Mouse (Mus musculus): Measurements from ENCODE around the gene Nfia.

Nfia gene

DNA sequence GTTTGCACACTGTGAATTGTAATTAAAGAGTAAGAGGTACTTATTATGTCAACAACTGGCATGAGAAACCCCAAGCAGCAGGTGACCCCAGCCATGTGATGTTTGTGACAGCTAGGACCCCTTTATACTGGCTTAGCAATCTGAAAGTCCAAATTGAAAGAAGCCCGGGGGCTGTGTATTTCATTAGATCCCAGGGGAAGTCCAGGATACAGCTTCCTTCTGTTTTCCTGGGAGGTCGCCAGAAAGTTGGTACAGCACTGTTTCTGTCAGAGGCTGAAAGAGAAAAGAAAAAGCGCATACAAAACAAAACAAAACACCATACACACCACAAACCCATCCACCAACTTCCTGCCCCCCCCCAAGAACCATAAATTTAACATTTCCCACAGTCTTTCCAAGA is 164.4 kb downstream of the Nfia start:
- in situ Hi-C loops (cut with MboI), result no loop called here

DNA sequence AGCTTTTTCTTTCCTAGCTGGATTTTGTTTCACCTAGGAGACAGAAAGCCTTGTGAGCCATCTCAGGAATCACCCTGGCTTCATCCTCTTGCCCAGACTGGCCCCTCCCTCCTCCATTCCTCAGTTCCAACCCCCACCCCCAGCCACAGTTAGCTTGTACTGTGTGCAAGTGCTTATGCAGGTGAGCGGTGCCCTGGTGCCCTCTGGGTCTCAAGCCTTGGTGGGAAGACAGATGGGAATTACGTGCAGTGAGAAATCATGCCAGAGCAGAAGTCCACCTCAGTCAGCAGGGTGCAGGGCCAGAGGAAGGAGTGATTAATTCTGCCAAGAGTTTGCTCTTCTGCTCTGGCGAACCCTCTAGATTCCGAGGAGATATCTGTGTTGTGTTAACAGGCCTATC is 167.0 kb downstream of the Nfia start:
- in situ Hi-C loops (cut with MboI), result no loop called here

DNA sequence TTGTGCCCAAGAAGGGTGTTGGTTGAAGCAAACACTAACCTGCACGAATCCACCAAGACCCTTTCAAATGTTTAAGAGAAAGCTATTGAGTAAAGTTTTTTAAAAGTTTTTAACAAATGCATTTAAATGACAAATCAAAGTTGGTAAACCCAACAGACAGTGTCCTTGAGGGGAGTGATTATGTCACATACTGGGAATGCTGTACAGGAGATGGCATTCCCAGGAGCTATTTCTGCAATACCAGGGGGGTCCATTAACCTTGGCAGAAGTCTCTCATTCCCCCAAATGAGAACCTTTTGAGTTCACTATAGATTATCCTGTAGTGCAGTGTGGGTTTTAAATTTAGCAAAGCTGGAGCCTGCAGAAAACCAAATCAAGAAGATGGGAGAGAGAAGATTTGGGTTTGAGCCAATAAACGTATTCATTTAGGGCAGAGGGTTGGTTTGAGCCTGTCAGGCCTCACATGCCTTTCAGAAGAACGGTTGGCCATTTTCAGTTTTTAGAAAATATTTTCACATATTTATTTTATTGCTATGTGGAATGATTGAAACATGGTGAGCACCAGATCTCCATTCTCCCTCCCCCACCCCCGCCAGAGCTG is 167.5 kb downstream of the Nfia start:
- in situ Hi-C loops (cut with MboI), result no loop called here

DNA sequence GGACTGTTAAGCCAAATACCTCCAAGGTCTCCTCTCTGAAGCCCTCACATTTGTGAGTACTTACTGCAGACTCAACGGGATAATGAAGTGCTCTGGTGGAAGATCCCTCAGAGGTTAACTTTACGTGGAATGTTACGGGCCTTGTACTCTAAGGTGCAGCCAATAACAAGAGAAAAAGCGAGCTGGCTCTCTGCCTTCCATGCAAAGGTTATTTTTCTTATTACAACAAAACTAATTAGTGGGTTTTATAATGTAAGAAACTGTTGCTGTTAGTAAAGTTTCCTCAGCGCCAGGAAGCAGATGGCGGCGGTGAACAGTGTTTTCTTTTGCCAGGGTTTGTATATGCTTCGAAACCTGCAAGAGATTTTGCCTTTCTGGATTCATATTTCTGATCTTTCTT is 169.1 kb downstream of the Nfia start:
- in situ Hi-C loops (cut with MboI), result no loop called here

DNA sequence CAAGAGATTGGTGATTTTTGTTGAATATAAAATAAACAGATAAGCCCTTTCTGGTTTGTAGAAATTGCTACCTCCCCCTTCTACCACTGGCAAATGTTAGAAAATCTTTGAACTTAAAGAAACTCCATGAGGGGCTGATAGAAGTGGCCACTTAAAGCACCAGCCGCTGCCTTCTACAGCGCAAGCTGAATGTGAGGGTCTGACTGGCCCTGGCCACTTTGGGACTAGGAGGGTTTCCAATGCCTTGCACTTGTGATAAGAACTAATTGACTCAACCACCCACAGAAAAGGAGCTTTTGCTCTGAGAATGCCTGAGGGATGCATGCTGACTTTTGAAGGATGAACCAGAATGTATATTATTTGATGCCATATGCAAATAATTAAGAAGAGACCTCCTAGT is 171.8 kb downstream of the Nfia start:
- in situ Hi-C loops (cut with MboI), result no loop called here

DNA sequence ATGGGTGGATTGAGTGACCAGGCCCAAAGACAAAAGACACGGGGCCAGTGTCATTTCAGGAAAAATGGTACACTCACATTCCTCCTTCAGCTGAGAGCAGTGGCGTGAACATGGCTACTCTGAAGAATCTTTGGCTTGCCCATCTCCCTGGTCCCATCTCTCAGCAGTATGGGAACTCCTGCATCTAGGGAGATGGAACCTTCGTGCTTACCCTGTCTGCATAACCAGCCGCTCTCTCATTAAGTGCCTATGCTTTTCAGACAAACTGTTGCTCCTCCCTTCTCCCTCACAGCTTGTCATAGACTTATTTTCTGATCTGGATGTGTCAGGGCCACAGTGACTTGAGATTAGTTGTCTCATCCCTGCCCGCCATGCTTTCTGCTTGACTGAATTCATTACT is 174.9 kb downstream of the Nfia start:
- in situ Hi-C loops (cut with MboI), result no loop called here

DNA sequence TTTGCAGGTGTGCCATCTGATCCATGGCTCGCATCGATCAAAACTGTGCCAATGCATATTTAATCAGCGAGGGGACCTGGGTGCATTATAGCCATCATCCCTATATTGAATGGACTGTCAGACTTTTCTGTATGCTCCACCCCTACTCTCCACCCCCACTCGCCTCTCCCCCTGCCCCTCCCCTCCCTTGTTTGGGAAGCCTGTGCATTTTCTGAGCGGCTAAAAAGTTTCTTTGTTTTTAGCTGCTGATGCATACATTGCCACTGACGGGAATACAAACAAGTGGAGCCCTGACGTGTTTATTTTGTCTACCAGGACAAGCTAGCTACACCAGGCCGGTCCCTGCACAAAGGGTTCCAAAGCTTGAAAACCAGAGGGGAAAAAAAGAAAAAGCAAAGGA is 175.7 kb downstream of the Nfia start:
- in situ Hi-C loops (cut with MboI), result no loop called here

DNA sequence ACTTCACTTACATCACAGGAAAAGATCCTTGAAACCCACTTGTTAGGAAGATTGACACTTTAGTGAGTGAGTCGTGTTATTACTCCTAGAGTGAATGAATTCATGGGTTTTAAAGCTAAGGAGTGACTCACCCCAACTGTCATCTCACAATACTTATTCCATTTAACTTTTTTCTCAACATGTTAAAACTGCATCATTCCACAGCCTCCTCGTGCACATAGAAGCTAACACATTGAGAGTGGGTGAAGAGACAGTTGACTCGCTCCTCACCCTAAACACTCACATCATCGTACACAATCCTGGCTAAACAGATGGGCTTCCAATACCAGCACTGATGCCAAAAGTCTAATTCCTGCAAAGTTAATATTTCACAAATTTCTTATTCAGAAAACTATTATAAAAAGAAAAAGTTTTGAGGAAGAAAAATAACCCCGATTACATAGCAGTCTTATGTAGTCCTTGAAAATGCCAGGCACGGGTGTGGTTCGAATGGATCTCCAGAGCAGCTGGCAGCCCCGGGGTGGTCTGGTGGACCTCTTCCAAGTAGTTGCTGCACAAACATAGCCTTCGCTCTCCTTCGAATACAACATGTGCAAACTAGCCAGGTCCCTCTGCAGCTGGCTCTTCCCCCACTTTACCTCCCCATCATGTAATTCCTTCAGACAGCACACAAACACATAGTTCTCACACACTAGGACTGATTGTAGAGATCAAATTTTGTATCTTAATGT is 178.0 kb downstream of the Nfia start:
- in situ Hi-C loops (cut with MboI), result no loop called here

DNA sequence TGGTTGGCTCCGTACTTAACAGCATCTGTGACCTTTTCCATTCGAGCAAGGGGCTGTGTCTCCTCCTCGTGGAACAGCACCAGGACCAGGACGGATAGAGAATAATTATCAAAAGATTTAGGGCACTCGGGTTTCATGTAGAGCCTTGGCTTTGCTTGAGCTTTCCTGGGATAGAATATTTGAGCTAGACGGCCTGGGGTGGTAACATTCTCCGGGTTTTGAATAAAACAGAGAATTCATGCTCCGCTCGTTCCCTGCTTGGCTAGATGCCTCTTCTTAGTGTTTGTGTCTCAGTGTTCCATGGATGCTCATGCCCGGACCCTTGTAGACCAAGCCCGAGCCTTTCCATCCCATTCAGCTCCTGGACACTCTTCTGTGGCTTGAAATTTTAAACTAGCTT is 181.4 kb downstream of the Nfia start:
- in situ Hi-C loops (cut with MboI), result no loop called here

DNA sequence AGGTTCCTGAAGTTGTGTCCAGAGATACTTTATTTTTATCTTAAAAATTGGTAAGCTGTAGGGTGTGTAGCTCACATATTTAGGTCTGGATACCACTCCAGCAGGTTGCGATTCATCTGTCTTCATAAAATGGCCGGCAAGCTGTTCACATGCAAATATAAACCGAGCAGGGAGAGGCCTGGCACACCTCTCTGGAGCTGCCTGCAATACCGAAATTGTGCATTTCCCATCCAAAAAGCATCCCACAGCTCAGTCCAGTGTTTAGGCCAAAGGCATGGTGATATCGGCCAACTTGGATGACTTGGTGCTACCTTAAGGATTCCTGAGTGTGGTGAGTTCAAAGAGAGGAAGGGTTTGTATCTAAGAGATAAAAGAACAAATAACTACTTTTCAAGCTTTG is 185.6 kb downstream of the Nfia start:
- in situ Hi-C loops (cut with MboI), result no loop called here

DNA sequence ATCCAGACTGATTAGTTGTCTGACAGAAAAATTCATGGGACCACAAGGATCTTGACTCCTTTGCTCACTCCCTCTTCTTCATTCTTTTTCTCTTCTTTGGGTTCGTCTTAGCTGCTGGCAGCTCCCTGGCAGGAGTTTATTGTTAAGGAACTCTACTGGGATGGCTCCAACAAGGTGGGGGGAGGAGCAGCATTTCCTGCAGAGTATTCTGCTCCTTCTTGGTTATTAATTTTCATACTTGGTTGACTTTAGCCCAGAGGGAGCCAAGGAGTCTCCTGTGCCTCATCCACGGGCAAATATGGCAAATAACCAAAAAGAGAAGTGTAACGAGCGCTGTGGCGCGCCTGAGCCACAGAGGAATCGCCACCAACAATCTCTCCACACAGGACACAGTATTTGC is 190.3 kb downstream of the Nfia start:
- in situ Hi-C loops (cut with MboI), result no loop called here

DNA sequence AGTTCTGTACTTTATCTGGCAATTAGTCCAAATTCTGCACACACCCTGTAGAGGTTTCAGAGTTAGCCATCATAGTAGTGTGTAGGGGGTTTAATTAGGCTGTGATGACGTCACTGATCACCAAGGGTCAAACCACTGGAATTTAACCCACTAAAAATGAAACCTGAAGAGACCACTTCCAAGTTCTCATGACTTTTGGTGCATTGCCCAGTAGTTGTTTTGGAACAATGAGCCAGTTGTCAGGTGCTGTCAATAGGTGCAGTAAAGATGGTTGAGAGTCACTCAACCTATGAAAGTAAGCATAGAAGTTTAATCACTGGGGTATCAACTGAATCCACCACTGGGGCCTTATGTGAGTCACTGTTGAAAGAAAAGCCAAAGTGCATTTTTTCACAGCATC is 191.4 kb downstream of the Nfia start:
- in situ Hi-C loops (cut with MboI), result no loop called here

DNA sequence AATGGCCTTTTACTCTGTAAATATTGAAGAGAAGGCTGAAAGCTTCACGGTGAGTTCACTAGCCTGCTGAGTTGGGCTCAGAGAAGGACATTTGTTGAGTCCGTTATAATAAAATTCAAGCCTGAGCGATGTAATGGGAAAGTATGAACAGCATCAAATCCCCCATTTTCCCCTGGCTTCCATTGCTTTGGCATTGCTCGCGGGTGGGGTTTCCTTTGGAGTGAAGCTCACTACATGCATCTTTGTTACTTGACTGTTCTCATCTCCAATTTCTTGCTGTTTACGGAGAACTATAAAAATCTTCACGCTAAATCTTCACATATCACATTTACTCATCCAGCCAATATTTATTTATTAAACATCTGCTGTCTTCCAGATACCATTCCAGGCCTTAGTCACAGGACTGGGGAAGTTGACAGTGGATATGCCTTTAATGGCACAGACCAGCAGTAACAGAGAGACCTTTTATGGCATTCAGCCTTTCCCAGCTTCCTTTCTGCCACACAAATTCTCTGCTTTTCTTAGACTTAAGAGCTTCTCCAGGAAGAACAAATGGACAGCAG is 196.3 kb downstream of the Nfia start:
- in situ Hi-C loops (cut with MboI), result no loop called here

DNA sequence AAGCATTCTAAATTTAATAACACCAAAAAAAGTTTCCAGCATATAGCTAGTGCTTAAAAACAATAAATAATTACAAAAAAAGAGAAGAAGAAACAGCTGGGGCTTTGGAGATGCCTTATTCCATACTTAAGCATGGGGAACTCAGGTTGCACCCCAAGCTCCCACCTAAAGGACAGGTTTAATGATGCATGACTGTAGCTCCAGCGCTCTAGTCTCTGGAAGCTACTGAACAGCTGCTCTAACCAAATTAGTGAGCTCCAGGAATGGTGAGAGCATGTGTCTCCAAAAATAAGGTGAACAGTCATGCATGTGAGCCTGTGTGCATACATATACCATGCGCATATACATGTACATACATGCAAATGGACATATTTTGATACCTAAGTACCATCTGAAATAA is 200.5 kb downstream of the Nfia start:
- in situ Hi-C loops (cut with MboI), result no loop called here

DNA sequence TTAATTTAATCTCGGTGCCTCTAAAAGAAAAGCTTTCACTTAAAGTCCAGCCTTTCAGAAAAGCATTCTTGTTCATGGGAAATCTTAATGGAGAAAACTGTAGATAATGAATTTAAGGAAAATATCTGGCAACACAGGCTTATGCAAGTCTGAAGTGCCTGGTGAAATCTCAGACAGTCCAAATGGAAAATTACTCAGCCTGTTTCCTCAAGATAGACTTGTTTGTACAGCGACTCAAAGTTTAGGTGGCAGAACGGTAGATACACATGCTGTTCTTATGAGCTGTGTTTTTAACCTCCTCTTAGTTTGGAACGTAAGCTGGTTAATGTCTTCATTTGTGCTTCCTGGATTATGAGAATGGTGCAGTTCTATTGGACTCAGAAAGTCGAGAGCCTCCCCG is 201.5 kb downstream of the Nfia start:
- in situ Hi-C loops (cut with MboI), result no loop called here

DNA sequence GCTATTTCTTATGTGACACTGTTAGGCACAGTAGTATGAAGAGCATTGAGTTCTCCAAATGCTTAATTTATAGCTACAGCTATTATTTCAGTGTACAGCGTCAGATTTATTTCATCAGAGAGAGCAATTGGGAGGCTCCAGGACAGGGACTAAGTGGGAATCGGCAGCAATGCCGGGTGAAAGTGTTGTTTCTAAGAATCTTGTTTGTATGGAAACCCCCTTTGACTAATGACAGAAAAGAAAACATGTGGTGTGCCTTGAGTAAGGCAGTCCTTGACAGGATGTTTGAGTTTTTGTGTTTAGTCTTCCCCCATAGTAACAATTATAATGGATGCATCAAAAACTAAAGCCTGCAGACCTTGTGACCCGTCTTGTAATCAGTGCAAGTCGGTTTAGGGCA is 204.4 kb downstream of the Nfia start:
- in situ Hi-C loops (cut with MboI), result no loop called here

DNA sequence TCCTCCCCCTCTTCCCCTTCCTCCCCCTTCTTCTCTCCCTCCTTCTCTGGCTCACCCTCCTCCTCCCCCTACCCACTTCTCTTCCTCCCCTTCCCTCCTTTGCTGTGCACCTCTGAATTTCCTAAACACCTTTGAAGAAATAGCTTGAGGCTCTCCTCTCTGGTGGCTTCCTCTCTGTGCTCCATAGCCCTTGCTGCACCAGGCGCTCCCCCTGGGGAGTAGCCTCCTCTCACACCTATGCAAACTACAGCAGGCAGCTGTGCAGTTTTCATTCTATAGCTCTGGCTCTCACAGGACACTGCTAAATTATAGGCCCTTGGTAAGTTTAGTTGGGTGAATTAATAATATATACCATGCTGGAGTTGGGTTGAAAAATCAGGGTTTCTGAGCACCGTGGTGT is 211.8 kb downstream of the Nfia start:
- in situ Hi-C loops (cut with MboI), result no loop called here

DNA sequence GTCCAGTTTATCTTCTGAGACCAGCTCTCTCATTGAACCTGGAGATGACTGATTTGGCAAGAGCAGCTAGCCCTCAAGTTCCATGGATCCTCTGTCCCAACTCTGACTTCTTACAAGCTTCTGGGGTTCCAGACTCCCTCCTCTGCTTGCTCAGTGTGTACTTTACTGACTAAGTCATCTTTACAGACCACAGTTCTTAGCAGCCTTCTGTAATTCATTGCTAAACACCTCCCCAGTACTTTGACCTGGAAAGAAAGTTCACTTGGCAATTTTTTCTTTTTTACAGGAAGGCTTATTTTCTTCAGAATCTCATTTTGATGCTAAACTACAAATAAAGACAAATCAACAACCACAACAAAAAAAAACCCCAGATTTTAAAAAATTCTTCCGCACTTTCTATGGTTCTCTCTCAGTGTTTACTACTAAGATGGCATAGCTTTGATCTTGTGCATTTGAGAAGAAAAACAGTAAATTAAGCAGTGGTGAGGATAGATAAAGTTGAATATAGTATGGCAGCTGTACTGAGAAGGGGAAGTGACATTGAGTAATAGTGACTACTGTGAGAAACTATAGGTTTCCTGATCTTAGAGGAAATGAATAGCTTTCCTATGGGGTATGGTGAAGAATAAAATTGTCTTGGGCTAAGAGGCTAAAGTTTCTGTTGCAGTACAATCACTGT is 213.7 kb downstream of the Nfia start:
- in situ Hi-C loops (cut with MboI), result no loop called here

DNA sequence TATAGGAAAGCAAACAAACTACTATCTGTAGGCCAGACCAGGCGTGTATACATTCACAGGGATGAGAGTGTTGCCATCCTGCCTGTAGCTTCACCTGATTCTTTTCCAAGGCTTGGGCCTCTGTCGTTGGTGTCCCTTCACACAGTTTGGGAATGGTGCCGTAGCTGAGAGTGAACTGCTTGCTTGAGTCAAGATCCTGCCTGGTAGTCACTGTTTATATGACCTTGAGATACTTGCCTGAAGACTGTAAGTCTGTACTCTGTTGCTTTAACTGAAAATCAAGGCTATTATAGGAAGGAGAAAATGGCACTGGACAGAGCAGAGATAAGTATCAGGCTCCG is 214.2 kb downstream of the Nfia start:
- in situ Hi-C loops (cut with MboI), result no loop called here

DNA sequence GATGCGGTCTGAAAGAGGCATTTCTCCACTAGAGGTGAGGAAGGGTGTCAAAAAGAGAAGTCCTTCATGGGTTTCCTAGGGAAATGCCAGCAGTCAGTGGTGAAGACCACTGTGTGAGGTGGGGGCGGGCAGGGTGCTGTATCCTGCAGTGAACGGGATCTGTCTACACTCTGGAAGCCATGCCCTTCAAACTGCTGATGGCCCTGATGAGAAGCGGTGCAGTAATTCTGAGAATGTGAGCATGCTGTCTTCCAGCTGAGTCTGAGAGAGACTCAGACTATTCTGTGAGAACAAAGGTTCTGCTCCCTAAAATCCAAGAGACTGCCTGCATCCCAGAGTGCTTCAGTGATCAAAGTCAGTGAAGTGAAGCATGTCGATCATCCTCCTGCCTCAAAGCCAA is 216.2 kb downstream of the Nfia start:
- in situ Hi-C loops (cut with MboI), result no loop called here

DNA sequence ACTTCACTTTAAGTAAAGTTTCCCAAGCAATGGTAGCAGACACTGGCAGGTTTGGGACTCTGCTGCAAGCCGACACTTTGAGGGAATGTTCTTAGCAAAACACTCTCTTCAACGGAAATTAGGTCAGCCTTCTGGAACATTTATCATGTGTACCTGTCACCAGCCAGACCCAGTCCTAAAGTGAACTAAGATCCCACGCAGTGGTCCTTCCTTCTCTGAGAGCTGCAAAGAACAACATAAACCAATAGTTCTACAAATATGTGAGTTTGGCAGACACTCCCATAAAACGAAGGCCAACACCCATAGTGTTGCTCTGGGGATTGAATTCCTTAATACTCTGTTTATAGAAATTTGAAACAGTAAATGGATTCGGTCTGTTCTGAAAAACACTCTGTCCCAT is 217.9 kb downstream of the Nfia start:
- in situ Hi-C loops (cut with MboI), result no loop called here

DNA sequence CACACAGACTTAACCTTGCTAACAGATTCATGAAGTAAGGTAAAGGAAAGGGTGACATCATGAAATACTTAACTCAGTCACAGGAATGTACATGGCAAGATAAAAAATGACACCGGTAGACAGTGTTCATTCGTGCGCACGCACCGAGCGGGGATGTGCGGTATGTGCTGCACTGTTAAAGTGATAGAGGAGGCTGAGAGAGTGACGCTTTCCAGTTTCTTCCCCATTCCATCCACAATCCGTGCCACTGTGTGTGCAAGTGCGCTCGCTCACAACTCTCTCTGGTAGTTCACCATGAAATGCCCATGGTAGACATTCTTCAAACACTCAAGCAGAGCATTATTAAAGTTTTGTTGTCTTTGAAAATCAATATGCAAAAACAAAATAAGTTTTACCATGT is 218.9 kb downstream of the Nfia start:
- in situ Hi-C loops (cut with MboI), result no loop called here

DNA sequence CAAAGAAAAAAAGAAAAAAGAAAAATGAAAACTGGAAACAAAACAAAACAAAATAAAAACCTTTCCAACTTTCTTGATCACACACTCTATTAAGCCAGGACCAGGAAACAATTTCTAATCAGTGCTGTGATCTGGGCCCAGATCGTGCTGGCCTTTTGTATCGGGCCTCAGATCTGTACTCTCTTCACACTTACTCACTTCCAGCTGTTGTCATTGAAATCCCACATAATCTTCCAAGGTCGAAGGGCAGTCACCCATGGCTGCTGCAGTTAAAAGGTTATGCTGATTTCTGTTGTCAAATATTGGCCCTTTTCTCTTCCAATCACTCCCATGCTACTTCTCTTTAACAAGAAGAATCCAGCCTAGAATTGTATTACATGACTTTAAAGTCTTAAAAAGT is 219.3 kb downstream of the Nfia start:
- in situ Hi-C loops (cut with MboI), result no loop called here

Measured in mature B cell (primary cell).